11 mouse cellular contexts compared by ENCODE assay signal in genomic region chr16:77060166-77060565, GRCm38 (mm10). TPM values are rescaled to one million over a fixed set of nuclear protein-coding genes. Genes with fewer than 3 reads are reported as not detected.
DNase-seq lines count a peak whose midpoint lies in the region; ATAC-seq lines count a peak whose summit lies in the region.
"Had no signal": no experiment of that assay in that cellular context is flagged by ENCODE, and none has a peak within 500 bp of the region (broad histone marks: within the 10 kb centered on the region; RNA-seq: fewer than 3 reads in every experiment).

No protein-coding gene starts in this region.

- no peak overlapping the region for H3K9ac ChIP-seq in midbrain, embryonic 15.5 days

- WGBS in midbrain, embryonic 15.5 days: 92% methylated on average over 8 of the region's 8 CpGs

- ATAC-seq in granulocyte monocyte progenitor cell, adult 5-6 weeks (replicated peaks; ENCODE audit: poor library complexity, severe bottlenecking): peak; percentile 53; the same call in 1 of the 2 replicates
- ATAC-seq in midbrain, embryonic 15.5 days (replicated peaks): no peak
- ATAC-seq: forebrain, embryonic 16.5 days had no signal

- no peaks in the 10 kb centered on the region for H3K9me3 ChIP-seq in midbrain, embryonic 15.5 days

- no peak overlapping the region for H3K4me2 ChIP-seq in midbrain, embryonic 15.5 days

- H3K4me3 ChIP-seq in midbrain, embryonic 15.5 days: no peak overlapping the region
- H3K4me3 ChIP-seq: myocyte had no signal

- no peaks in the 10 kb centered on the region for H3K27me3 ChIP-seq in midbrain, embryonic 15.5 days (replicated peaks)

- no peaks in the 10 kb centered on the region for H3K4me1 ChIP-seq in midbrain, embryonic 15.5 days

- H3K27ac ChIP-seq in midbrain, embryonic 15.5 days: no peak overlapping the region
- H3K27ac ChIP-seq: kidney, postnatal 0 days had no signal

- peak; percentile 38 for DNase-seq in adrenal gland, adult 2 months
- DNase-seq in adrenal gland, postnatal 4 days (ENCODE audit: low spot score in 2 of 2): no peak
- DNase-seq in CD8-positive naive resting alpha-beta T cell, adult 2 months (ENCODE audit: low read depth in 2 of 2, low spot score in 2 of 2): peak; percentile 66 to 71
- peak; percentile 73 to 82 for DNase-seq in lung, postnatal 4 days
- DNase-seq in embryo, embryonic 11 days: no peak
- DNase-seq in kidney, adult 9 months: no peak

- H3K36me3 ChIP-seq in midbrain, embryonic 15.5 days (replicated peaks): no peaks in the 10 kb centered on the region

RNA-seq across cellular contexts. Expression of gene Usp25, which starts 46.7 kb away (rescaled TPM):
- total RNA-seq in adrenal gland, adult 2 months (2021): 10 to 100 TPM; 49.3 to 49.4 TPM
- 10.9 and 16.0 TPM in 2 replicates for polyA plus RNA-seq in adrenal gland, adult 2 months (2012; rRNA removed)
- 10 to 100 TPM; 51.3 to 54.0 TPM for total RNA-seq in adrenal gland, postnatal 4 days (2021)
- 51.3 and 67.2 TPM in 2 replicates for total RNA-seq in granulocyte monocyte progenitor cell, adult 5-6 weeks (2014; fragmentation: Nextera tagmentation)
- total RNA-seq in granulocyte monocyte progenitor cell, adult 5-6 weeks (2017): 82.0 and 86.3 TPM in 2 replicates
- polyA plus RNA-seq in midbrain, embryonic 15.5 days (2015; fragmentation: Nextera tagmentation; extraction: Ambion mirVana): 9.4 and 10.7 TPM in 2 replicates

Comparison
In these comparisons a context has a peak if more than half of its experiments do, and no peak if none do; other contexts are left out.
1. DNase-seq: peak in adrenal gland, adult 2 months (single experiment), CD8-positive naive resting alpha-beta T cell, adult 2 months (2 of 2) and lung, postnatal 4 days (2 of 2); none in adrenal gland, postnatal 4 days (0 of 2), embryo, embryonic 11 days (single experiment) and kidney, adult 9 months (single experiment).